ENCODE assay signal across 11 mouse cellular contexts in genomic region chr3:62170647-62171046, GRCm38 (mm10).
A peak's percentile ranks its signal among the peaks of the same experiment; 100 is the strongest.
DNase-seq lines count a peak whose midpoint lies in the region; ATAC-seq and TF ChIP-seq lines count a peak whose summit lies in the region.
"Had no signal": no experiment of that assay in that cellular context is flagged by ENCODE, and none has a peak within 500 bp of the region (broad histone marks: within the 10 kb centered on the region; RNA-seq: fewer than 3 reads in every experiment).

No protein-coding gene starts in this region.

- H3K27ac ChIP-seq in hindbrain, embryonic 15.5 days (replicated peaks), result no peak overlapping the region
- no peak overlapping the region for H3K27ac ChIP-seq in hindbrain, embryonic 11.5 days (ENCODE audit: low read depth, low read length)
- no peak overlapping the region for H3K27ac ChIP-seq in neural tube, embryonic 14.5 days (ENCODE audit: low read depth, low read length)
- H3K27ac ChIP-seq in stomach, postnatal 0 days (replicated peaks), result no peak overlapping the region

- peak; percentile 87 for ATAC-seq in hindbrain, embryonic 15.5 days (ENCODE audit: low FRiP score, low read depth)
- no peak for ATAC-seq in hindbrain, embryonic 11.5 days (ENCODE audit: low FRiP score)
- peak; percentile 74 for ATAC-seq in neural tube, embryonic 14.5 days (ENCODE audit: low read depth)
- peak; percentile 100 for ATAC-seq in frontal cortex, adult (ENCODE audit: low TSS enrichment)
- ATAC-seq in stomach, postnatal 0 days (ENCODE audit: low FRiP score, low TSS enrichment), result no peak

- H3K36me3 ChIP-seq in hindbrain, embryonic 15.5 days, result no peaks in the 10 kb centered on the region
- no peaks in the 10 kb centered on the region for H3K36me3 ChIP-seq in hindbrain, embryonic 11.5 days (ENCODE audit: control insufficient read depth, insufficient read depth, low read length)
- H3K36me3 ChIP-seq in neural tube, embryonic 14.5 days (ENCODE audit: control insufficient read depth, insufficient read depth, low read length), result no peaks in the 10 kb centered on the region
- no peaks in the 10 kb centered on the region for H3K36me3 ChIP-seq in stomach, postnatal 0 days (ENCODE audit: control insufficient read depth, insufficient read depth, low read length)

- no peaks in the 10 kb centered on the region for H3K4me1 ChIP-seq in hindbrain, embryonic 15.5 days (replicated peaks)
- H3K4me1 ChIP-seq in hindbrain, embryonic 11.5 days (replicated peaks; ENCODE audit: control insufficient read depth, insufficient read depth, low read length), result no peaks in the 10 kb centered on the region
- no peaks in the 10 kb centered on the region for H3K4me1 ChIP-seq in neural tube, embryonic 14.5 days (ENCODE audit: control insufficient read depth, insufficient read depth, low read length)
- H3K4me1 ChIP-seq in stomach, postnatal 0 days (replicated peaks; ENCODE audit: control insufficient read depth, insufficient read depth), result no peaks in the 10 kb centered on the region
- H3K4me1 ChIP-seq: megakaryocyte, embryonic 14.5 days had no signal

- 53% methylated on average over 4 of the region's 4 CpGs for WGBS in hindbrain, embryonic 15.5 days
- WGBS in hindbrain, embryonic 11.5 days, result 82% methylated on average over 4 of the region's 4 CpGs
- 63% methylated on average over 4 of the region's 4 CpGs for WGBS in neural tube, embryonic 14.5 days
- 56% methylated on average over 4 of the region's 4 CpGs for WGBS in stomach, postnatal 0 days

- intact Hi-C loops in heart, postnatal 14 days (cut with DNase I), result loop anchor here (5.0 kb wide), 1 partner anchor 923 kb away; no protein-coding TSS in a partner anchor

- no peaks in the 10 kb centered on the region for H3K9me3 ChIP-seq in hindbrain, embryonic 15.5 days
- H3K9me3 ChIP-seq in hindbrain, embryonic 11.5 days (ENCODE audit: control insufficient read depth, low read length), result no peaks in the 10 kb centered on the region
- no peaks in the 10 kb centered on the region for H3K9me3 ChIP-seq in neural tube, embryonic 14.5 days (ENCODE audit: control insufficient read depth, low read length)
- H3K9me3 ChIP-seq in stomach, postnatal 0 days (ENCODE audit: control insufficient read depth, low read length), result no peaks in the 10 kb centered on the region

- no peak overlapping the region for H3K4me3 ChIP-seq in hindbrain, embryonic 15.5 days
- H3K4me3 ChIP-seq in hindbrain, embryonic 11.5 days (ENCODE audit: low read depth, low read length), result no peak overlapping the region
- no peak overlapping the region for H3K4me3 ChIP-seq in neural tube, embryonic 14.5 days (ENCODE audit: low read depth, low read length)
- no peak overlapping the region for H3K4me3 ChIP-seq in stomach, postnatal 0 days (ENCODE audit: low read depth, low read length)
- H3K4me3 ChIP-seq: erythroblast, embryonic 14.5 days; megakaryocyte, embryonic 14.5 days had no signal

- no peaks in the 10 kb centered on the region for H3K27me3 ChIP-seq in hindbrain, embryonic 15.5 days
- H3K27me3 ChIP-seq in hindbrain, embryonic 11.5 days (ENCODE audit: control insufficient read depth, insufficient read depth, low read length), result no peaks in the 10 kb centered on the region
- H3K27me3 ChIP-seq in neural tube, embryonic 14.5 days (ENCODE audit: control insufficient read depth, insufficient read depth, low read length), result no peaks in the 10 kb centered on the region
- no peaks in the 10 kb centered on the region for H3K27me3 ChIP-seq in stomach, postnatal 0 days (ENCODE audit: control insufficient read depth, insufficient read depth, low read length)
- H3K27me3 ChIP-seq: megakaryocyte, embryonic 14.5 days had no signal

- DNase-seq in hindbrain, embryonic 11.5 days (ENCODE audit: low spot score), result no peak
- no peak for DNase-seq in neural tube, embryonic 10.5 days (ENCODE audit: extremely low spot score, low spot score)
- no peak for DNase-seq in stomach, postnatal 0 days (ENCODE audit: low spot score)
- no peak for DNase-seq in lung, postnatal 25 days (ENCODE audit: low spot score)
- no peak for DNase-seq in heart, postnatal 14 days
- DNase-seq: thymus, postnatal 25 days had no signal

- TF ChIP-seq CTCF in stomach, postnatal 0 days (IDR thresholded peaks at IDR 0.05; ENCODE audit: low read depth), result peak; percentile 59

- TF ChIP-seq EP300 in stomach, postnatal 0 days (optimal IDR thresholded peaks at IDR 0.05), result no peak

- no peak overlapping the region for H3K4me2 ChIP-seq in hindbrain, embryonic 15.5 days
- H3K4me2 ChIP-seq in hindbrain, embryonic 11.5 days (replicated peaks; ENCODE audit: low read depth, low read length), result no peak overlapping the region
- no peak overlapping the region for H3K4me2 ChIP-seq in neural tube, embryonic 14.5 days (ENCODE audit: low read depth, low read length)
- no peak overlapping the region for H3K4me2 ChIP-seq in stomach, postnatal 0 days (replicated peaks; ENCODE audit: low read depth)

- no peak overlapping the region for H3K9ac ChIP-seq in hindbrain, embryonic 15.5 days
- no peak overlapping the region for H3K9ac ChIP-seq in hindbrain, embryonic 11.5 days (ENCODE audit: low read depth, low read length)
- no peak overlapping the region for H3K9ac ChIP-seq in neural tube, embryonic 14.5 days (replicated peaks; ENCODE audit: low read depth, low read length)
- H3K9ac ChIP-seq in stomach, postnatal 0 days (ENCODE audit: low read length), result no peak overlapping the region

Comparison
In these comparisons a context has a peak if more than half of its experiments do, and no peak if none do; other contexts are left out.
1. ATAC-seq: peak in hindbrain, embryonic 15.5 days (single experiment), neural tube, embryonic 14.5 days (single experiment) and frontal cortex, adult (single experiment); none in hindbrain, embryonic 11.5 days (single experiment) and stomach, postnatal 0 days (single experiment).